Mouse (Mus musculus): ENCODE results near the gene Wnt11. TPM values are rescaled to one million over a fixed set of nuclear protein-coding genes. Genes with fewer than 3 reads are reported as not detected.

Gene Wnt11
- total and polyA plus RNA-seq, 2 experiments from 2014 or later: 2.2 to 17.2 TPM

DNA sequence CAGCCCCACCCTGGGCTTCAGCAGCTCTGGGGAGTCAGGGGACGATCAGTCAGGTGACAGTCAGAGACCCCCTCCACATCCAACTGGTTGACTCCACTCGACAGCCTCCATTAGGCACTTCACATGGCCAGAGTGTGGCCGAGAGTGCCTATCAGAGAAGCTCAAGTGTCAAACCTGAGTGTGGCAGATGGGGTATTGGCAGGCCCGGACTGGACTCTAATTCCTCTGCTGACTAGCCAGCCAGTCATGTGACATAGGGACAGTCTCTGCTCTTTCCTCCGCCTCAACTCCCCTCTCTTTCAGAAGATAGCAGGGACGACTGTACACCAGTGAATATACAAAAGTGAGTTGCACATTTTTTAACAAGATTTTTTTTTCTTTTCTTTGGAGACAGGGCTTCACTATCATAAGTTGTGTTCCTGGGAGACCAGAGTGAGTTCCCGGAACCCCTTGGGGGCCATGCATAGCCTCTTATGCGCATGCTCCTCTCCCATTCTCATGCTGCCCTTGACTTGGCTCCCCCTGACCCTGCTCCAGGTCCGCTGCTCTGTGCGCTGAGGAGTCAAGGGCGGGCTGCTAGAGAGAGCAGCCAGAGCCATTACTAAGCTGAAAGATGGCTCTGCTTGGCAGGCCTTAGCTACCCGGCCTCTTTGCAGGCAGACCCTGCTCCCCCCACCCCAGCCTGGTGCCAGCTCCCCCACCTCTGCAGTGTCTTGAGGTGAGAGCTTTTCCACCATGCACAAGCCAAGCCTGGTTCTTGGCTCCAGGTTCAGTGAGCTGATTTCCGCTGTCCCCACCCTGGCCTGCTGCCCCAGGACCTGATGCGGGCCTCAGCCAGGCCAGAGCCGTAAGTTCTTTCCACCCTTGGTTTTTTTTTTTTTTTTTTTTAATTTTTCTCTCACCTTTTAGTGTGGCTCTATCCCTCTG is 10.8 kb upstream of the Wnt11 start:
- Histone ChIP-seq H3K4me1 (ENCODE audit: insufficient read depth, low read length) (no peaks in the 10 kb centered on the region), H3K27me3 (ENCODE audit: insufficient read depth, low read length) (no peaks in the 10 kb centered on the region), H3K9me3 (ENCODE audit: low read length) (no peaks in the 10 kb centered on the region), H3K4me2 (ENCODE audit: low read depth, low read length) (no peak overlapping the region), H3K9ac (replicated peaks; ENCODE audit: low read length) (no peak overlapping the region), H3K36me3 (ENCODE audit: insufficient read depth, low read length) (no peaks in the 10 kb centered on the region), H3K4me3 (ENCODE audit: low read length) (no peak overlapping the region), H3K27ac (no peak overlapping the region)
- no peak for DNase-seq (ENCODE audit: low spot score)
- ATAC-seq: 0 out of 2 replicates have a peak, but pooled peaks have one; percentile 39
- no peak for TF ChIP-seq CTCF (IDR thresholded peaks at IDR 0.05; ENCODE audit: low read depth)
- WGBS: 60% methylated on average over 15 of the region's 15 CpGs

DNA sequence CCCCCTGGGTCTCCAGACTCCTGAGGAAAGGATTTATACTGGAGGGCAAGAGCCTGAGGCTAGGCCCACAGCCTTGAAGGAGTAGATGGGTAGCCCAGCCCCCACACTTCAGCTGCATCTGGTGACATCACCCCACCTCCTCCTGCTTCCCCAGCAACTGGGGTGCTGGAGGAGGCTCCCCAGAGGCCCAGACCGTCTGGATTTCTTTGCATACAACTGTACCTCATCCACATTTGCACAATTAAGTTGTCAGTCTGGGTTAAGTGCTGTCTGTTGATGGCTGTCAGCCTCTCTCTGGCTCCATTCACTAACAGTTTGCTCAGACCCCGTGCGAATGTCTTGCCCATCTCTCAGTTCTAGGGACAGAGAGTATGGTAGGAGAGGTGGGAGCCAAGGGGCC is 6.9 kb upstream of the Wnt11 start:
- no peak overlapping the region for H3K4me2 ChIP-seq (ENCODE audit: low read depth, low read length)
- no peaks in the 10 kb centered on the region for H3K4me1 ChIP-seq (ENCODE audit: insufficient read depth, low read length)
- TF ChIP-seq CTCF (IDR thresholded peaks at IDR 0.05; ENCODE audit: low read depth): no peak
- H3K27me3 ChIP-seq (ENCODE audit: insufficient read depth, low read length): peaks cover 6% of the 10 kb centered on the region
- ATAC-seq: no peak
- H3K36me3 ChIP-seq (ENCODE audit: insufficient read depth, low read length): no peaks in the 10 kb centered on the region
- H3K27ac ChIP-seq: no peak overlapping the region
- no peaks in the 10 kb centered on the region for H3K9me3 ChIP-seq (ENCODE audit: low read length)
- no peak overlapping the region for H3K9ac ChIP-seq (replicated peaks; ENCODE audit: low read length)
- no peak for DNase-seq (ENCODE audit: low spot score)
- WGBS: 64% methylated on average over 3 of the region's 3 CpGs
- no peak overlapping the region for H3K4me3 ChIP-seq (ENCODE audit: low read length)

DNA sequence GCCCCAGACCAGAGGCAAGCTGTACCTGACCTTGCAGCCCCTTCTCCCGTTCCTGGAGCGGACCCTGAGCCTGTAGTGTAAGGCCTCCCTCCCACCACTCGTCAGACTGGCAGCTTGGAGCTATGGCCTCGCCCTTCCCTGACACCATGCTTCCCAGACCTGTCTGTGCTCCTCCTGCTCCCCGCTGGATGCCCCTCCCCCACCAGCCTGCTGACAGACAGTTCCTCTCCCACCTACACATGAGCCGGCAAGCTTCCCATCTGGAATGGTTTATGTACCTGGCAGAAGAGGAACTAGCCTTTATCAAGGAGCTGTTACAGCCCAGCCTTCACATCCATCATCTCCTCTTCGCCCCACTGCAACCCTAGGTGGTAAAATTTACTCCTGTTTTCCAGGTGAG is 6.0 kb upstream of the Wnt11 start:
- H3K27me3 ChIP-seq (ENCODE audit: insufficient read depth, low read length): peaks cover 12% of the 10 kb centered on the region
- no peak overlapping the region for H3K27ac ChIP-seq
- DNase-seq (ENCODE audit: low spot score): no peak
- H3K4me2 ChIP-seq (ENCODE audit: low read depth, low read length): no peak overlapping the region
- H3K4me1 ChIP-seq (ENCODE audit: insufficient read depth, low read length): no peaks in the 10 kb centered on the region
- H3K4me3 ChIP-seq (ENCODE audit: low read length): no peak overlapping the region
- H3K9ac ChIP-seq (replicated peaks; ENCODE audit: low read length): no peak overlapping the region
- ATAC-seq: no peak
- no peaks in the 10 kb centered on the region for H3K36me3 ChIP-seq (ENCODE audit: insufficient read depth, low read length)
- TF ChIP-seq CTCF (IDR thresholded peaks at IDR 0.05; ENCODE audit: low read depth): no peak
- 34% methylated on average over 7 of the region's 7 CpGs for WGBS
- H3K9me3 ChIP-seq (ENCODE audit: low read length): no peaks in the 10 kb centered on the region

DNA sequence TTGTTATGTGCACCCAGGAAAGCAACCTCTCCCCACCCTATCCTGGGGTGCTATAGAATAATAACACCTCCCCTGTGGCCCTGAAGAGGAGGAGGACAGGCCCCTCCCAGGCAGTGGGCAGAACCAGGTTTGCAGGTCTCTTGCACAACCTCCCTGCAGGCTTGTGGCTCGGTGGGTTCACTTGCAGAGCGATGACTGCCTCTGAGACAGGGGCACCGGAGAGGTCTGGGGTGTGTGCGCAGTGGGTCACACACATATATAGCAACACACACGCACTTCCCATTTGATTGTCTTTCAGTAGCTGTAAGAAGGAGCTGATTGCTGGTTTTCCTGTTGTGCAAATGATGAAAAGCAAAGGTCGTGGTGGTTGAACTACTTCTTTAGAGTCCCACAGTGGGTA is 3.6 kb upstream of the Wnt11 start:
- Histone ChIP-seq H3K4me3 (ENCODE audit: low read length) (no peak overlapping the region), H3K27me3 (ENCODE audit: insufficient read depth, low read length) (peaks cover 32% of the 10 kb centered on the region), H3K4me2 (ENCODE audit: low read depth, low read length) (no peak overlapping the region), H3K9me3 (ENCODE audit: low read length) (no peaks in the 10 kb centered on the region), H3K9ac (replicated peaks; ENCODE audit: low read length) (no peak overlapping the region), H3K4me1 (ENCODE audit: insufficient read depth, low read length) (peaks cover 5% of the 10 kb centered on the region; the same call in 1 of the 2 replicates), H3K27ac (no peak overlapping the region), H3K36me3 (ENCODE audit: insufficient read depth, low read length) (no peaks in the 10 kb centered on the region)
- TF ChIP-seq CTCF (IDR thresholded peaks at IDR 0.05; ENCODE audit: low read depth): no peak
- ATAC-seq: no peak
- whole genome bisulfite sequencing: 50% methylated on average over 6 of the region's 6 CpGs
- DNase-seq (ENCODE audit: low spot score): no peak

DNA sequence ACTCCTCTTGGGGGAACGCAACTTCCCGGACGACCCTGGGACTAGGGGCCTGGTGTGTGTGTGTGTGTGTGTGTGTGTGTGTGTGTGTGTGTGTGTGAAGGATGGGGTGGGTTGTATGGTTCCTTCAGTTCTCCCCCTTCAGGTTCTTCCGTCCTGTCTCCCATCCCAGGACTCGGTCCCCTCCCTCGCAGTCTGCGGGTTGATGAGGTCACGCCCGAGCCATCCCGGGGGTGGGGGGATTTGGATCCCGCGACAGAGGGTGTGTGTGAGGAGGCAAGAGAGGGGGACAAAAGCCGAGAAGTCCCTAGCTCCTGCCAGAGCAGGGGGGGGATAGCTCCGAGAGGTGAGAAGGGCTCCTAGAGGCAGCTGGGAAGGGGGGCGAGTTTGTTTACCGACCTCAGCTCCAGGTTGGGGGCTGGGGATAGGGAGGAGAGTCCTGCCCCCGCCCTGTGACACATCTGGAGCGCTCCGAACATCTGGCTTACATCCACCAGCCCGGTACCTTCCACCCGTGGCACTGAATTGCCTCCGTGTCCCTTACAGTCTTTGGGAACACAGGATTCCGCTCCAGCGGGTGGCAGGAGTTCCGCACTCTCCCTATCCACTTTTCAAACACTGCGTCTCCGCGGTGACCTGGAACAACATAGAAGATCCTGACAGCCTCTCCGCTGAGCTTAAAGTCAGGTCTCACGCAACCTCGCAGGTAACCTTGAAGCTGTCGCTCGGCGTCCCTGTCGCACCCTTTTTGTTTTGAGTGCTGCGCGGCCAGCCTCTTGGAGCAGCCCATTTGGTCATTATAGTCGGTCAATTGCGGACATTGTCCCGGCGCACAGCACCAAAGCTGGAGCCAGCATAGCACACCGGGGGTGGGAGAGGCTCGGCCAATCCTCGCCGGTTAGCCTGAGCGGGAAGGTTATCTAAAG is 868 bp downstream of the Wnt11 start:
- Histone ChIP-seq H3K27ac (no peak overlapping the region), H3K4me1 (ENCODE audit: insufficient read depth, low read length) (peaks cover 5% of the 10 kb centered on the region; the same call in 1 of the 2 replicates), H3K4me3 (ENCODE audit: low read length) (peak overlapping the region; percentile 56), H3K9me3 (ENCODE audit: low read length) (no peaks in the 10 kb centered on the region), H3K9ac (replicated peaks; ENCODE audit: low read length) (peak overlapping the region; percentile 57; the same call in 1 of the 2 replicates), H3K4me2 (ENCODE audit: low read depth, low read length) (peak overlapping the region; percentile 98), H3K27me3 (ENCODE audit: insufficient read depth, low read length) (peaks cover 56% of the 10 kb centered on the region), H3K36me3 (ENCODE audit: insufficient read depth, low read length) (no peaks in the 10 kb centered on the region)
- no peak for TF ChIP-seq CTCF (IDR thresholded peaks at IDR 0.05; ENCODE audit: low read depth)
- no peak for DNase-seq (ENCODE audit: low spot score)
- no peak for ATAC-seq
- under 1% methylated on average over 45 of the region's 46 CpGs for WGBS

DNA sequence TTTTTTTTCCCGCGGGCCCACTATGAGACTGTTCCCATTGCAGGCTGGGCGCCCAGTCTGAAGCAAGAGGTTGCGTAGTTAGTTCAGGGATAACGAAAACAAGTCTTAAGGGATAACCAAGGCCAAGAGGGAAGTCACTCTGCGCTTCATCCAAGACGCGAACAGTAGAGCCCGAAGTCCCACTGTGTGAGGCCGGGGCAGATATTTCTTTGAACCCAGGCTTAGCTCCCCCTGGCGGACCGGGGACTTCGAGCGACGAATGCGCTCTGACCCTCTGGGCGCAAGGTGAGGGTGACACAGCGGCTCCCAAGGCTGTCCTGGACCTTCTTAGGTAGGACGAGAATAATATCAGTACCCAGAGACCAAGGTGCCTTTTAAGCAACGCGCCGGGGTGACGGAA is 1.7 kb downstream of the Wnt11 start:
- DNase-seq (ENCODE audit: low spot score) (peak; percentile 58), ATAC-seq (no peak)
- H3K27me3 ChIP-seq (ENCODE audit: insufficient read depth, low read length): peaks cover 62% of the 10 kb centered on the region
- 1% methylated on average over 23 of the region's 23 CpGs for WGBS
- H3K4me3 ChIP-seq (ENCODE audit: low read length): peak overlapping the region; percentile 56
- TF ChIP-seq CTCF (IDR thresholded peaks at IDR 0.05; ENCODE audit: low read depth): peak; percentile 68
- no peaks in the 10 kb centered on the region for H3K9me3 ChIP-seq (ENCODE audit: low read length)
- peaks cover 5% of the 10 kb centered on the region; the same call in 1 of the 2 replicates for H3K4me1 ChIP-seq (ENCODE audit: insufficient read depth, low read length)
- H3K9ac ChIP-seq (replicated peaks; ENCODE audit: low read length): no peak overlapping the region
- H3K36me3 ChIP-seq (ENCODE audit: insufficient read depth, low read length): no peaks in the 10 kb centered on the region
- no peak overlapping the region for H3K27ac ChIP-seq
- peak overlapping the region; percentile 98; the same call in 1 of the 2 replicates for H3K4me2 ChIP-seq (ENCODE audit: low read depth, low read length)

All from hindbrain, postnatal 0 days (tissue).